Mouse (Mus musculus): ENCODE results near the gene Palld.

The Palld gene

GRCm38 (mm10) chr8:61623485-61624417 lies 278.7 kb downstream of the Palld start:
- no peak for DNase-seq

DNA sequence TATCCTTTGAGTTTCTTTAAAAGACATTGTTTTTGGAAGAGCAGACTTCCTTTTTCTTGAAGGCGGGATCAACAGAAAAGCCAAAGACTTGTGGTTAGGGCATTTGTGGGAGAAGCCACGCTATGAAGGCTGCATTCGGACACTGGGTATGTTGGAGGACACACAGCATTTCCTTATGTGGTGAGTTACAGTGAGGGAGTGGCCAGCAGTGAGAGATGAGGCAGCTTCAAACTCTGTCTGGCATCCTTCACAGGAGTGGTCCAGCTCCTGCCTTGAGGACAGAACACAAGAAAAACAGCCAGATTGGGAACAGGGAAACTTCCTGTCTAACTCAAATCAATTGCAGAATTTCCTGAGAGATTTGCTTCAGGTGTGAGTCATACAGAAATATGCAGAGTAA lies 281.2 kb downstream of the Palld start:
- DNase-seq = no peak

- no peak for DNase-seq
These were observed 284.8 kb downstream of the Palld start for GRCm38 (mm10) chr8:61617651-61618050.

GRCm38 (mm10) chr8:61617049-61617448 lies 285.4 kb downstream of the Palld start:
- DNase-seq = no peak

DNA sequence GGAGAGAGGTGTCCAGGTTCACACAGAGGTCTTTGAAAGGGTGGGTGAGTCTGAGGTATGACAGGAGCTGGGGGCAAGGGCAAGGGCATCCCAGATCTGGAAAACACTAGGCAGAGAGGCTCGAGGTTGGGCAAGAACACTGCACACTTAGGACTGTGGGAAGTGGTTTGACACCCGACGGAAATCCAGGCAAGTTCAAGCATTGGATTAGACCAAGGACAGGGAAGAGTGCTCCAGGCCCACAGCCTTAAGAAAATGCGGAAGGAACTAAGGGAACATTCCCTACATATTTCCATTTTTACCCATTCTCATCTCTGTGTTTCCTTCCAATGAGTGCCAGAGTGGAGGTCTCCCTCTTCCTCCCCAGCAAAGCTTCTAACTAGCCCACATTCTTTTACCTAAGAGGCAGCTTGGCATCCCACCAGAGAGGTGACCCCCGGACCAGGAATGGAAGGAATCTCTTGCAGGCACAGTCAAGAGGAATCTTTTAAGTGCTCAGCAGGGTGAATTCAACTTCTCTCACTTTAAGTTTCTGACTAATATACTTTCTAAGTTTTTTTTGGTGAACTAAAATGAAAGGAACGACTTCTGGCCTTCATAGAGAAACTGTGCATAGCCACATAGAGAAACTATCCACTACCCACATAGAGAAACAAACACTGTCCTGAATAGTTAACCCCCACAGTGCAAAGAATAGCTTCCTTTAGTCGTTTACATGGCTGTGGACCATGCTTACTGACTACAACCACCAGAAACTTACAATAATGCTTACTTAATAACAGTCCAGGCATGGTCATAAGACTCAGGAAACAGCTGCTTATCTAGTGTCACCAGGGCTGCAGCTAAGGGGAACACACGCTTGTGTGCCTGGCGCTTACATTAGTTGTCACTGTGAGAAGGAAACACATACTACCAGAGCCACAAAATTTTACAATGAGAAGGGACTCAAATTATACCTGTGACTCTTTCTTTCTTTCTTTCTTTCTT lies 286.5 kb downstream of the Palld start:
- no peak for DNase-seq

DNA sequence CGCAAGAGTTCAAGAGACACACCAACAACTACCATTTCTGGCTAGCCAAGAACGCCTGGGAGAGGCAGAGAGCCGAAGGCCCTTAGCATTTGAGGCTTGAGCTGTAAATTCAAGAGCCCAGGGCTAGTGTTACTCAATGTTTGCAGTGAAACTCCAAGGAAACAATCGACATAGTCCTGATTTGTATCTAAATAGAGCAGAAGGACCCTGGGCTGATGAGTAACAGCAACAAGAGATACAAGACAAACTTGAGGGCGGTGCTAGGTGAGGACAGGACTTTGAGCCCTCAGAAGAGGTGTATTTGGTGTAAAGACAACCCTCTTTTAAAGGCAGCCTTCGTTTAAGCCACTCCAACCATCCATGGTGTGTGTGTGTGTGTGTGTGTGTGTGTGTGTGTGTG lies 290.7 kb downstream of the Palld start:
- no peak for DNase-seq

DNA sequence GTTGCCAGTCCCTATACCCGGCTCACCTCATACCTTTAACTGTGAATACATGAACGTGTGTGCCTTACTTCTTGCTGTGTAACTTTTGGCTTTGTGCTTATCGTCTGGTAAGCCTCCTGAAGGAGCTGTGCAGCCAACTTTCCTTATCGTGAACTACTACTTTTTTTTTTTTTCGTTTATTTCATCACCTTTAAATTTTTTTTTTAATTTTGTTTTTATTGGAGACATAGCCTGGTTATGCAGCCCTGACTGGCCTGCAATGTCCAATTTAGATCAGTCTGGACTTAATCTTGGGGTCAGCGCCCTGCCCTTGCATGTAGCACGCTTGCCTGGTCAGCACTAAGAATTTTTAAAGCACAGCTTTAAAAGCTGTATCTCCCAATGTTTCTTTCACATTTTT lies 291.4 kb downstream of the Palld start:
- no peak for DNase-seq

- no peak for DNase-seq
These were observed 291.9 kb downstream of the Palld start for GRCm38 (mm10) chr8:61610546-61610945.

DNA sequence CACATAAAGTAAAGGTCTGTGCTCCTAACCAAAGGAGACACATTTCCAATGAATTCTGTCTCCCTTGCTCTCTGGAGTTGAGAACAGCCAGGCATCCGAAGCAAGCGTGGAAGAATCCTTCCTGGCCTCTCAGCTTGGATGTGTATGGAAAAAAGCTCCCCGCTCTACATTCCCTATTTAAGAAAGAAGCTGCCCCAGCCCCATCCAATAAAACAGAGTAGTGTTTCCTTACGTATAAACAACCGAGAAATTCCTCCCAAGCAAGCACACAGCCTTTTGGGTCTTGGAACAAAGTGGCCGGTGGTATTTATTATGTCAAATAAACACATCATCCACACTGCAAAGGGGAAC lies 295.1 kb downstream of the Palld start:
- no peak for DNase-seq

- peak; percentile 49 for DNase-seq
These were observed 295.6 kb downstream of the Palld start for GRCm38 (mm10) chr8:61606795-61607462.

- no peak for DNase-seq
These were observed 297.6 kb downstream of the Palld start for GRCm38 (mm10) chr8:61604871-61605270.

- DNase-seq = no peak
These were observed 305.6 kb downstream of the Palld start for GRCm38 (mm10) chr8:61596889-61597288.

DNA sequence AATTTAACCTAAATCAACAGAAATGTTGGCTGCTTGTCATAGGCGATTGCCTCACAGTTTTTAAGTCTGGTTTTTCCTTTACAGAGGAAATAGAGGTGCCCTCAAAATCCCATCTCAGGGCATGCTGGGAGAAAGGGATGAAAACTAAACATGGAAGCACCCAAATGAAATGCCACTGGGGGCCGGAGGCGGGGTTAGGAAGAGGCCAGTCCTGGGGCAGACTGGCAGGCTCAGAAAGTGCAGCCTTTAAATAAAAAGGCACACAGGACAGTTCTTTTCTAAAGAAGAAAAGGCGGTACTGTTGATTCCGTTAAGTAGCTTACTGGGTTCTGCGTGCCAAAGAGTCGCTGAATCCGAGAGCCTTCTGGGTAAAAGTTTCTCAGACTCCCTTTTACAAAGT lies 311.0 kb downstream of the Palld start:
- no peak for DNase-seq

DNA sequence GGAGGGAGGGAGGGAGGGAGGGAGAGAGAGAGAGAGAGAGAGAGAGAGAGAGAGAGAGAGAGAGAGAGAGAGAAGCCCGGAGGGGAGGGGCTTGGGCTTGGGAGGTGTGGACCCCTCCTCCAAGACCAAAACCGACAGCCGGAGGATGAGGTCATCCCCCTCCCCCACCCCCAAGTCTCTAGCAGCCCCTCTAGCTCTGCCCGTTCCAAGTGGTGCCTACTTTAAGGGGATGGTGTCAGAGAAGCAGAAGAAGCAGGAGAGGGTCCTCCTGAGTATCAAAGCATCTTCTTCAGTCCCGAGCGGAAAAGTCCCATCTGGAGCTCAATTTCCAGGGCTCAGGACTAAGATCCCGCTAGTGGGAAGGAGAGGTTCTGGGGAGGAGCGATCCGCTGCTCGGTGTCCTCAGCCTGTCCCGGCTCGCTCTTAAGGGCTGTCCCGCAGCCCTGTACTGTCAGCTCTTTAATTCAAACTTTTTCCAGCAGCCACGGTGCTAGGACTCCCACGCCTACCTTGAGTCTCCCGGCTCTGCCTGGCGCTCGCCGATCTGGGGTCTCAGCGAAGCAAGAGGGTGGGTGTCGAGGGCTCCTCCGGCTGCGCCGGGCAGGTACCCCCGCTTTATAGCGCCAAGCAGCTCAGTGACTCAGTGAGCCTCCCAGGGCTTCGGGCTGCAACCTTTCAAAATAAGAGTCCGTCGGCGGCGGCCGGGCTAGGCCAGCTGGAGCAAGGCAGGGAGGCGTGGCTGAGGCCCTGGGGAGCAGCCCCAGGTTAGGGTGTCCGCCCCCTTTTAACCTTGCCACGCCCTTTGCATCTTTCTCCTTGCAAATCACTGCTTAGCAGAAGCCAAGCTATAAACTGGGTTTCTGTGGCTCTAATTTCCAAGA lies 311.7 kb downstream of the Palld start:
- peak; percentile 83 for DNase-seq

DNA sequence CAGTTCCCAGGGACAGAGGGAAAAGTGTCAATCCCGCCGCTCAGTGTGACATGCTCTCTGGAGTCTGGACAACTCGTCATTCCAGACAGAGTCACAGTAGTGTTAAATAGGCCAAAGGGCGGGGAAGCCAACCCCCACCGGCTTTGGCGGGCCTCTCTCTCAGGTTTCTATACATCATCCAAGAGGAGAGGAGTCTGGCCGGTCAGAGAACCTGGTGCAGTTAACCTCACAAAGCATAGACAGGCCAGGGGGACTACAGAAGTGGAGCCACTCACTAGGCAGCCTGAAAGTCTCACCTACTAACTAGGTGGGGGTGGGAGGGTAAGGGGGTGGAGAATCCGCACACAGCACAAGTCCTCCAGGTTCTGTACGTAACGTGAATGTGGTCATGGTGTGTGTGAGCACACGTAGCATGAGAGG lies 312.5 kb downstream of the Palld start:
- DNase-seq = no peak

DNA sequence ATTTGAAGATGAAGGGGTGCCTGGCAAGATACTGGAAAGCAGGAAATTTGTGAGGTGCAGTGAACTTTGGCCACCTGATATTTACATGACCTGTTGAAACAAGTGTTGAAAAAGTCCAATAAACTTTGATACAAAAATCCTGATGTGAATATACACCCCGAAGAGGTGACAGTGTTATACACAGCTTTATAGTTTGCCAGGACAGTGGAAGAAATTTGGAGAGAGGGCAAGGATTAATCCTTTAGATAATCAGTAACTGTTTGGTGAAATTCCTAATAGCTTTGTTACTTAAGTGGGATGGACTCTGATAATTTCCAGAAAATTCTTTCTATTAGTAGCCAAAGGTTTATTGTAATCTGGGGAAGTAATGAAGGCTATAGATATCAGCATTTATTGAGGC lies 314.2 kb downstream of the Palld start:
- DNase-seq = no peak

DNA sequence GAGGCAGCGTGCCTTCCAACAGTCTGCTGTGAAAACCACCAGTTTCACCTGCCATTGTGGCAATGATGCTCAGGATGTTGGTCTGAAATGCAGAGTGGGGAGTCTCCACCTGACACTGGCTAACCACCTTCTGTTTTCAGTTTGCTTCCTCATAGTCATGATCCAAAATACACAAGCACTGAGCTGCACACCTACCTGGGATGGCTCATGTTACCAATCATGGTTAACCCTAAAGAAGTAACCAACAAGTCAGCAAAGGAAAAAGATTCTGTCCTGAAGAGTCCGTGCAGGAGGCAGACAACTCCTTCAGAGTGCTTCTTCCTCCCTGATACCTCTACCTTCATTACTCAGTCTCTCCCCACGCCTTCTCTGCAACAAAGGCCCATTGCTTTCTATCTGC lies 314.8 kb downstream of the Palld start:
- no peak for DNase-seq

- DNase-seq = no peak
These were observed 316.0 kb downstream of the Palld start for GRCm38 (mm10) chr8:61586529-61586928.

DNA sequence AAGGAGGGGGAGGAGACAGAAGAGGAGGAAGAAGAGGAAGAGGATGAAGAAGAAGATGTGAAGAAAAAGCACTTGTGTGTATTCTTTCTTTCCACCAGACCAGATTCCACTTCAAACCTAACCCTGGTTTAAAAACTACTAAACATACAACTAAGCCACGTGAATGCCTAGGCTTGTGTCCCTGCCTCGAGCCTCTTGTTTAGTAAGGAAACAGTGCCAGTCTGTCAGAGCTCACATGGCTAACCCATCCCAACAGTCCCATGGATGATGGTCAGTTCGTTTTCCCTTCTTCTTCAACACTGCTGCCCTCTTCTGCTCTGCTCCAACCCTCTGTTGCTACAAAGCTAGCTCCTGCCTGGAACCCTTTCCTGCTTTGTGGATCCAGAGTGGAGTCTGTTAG lies 316.7 kb downstream of the Palld start:
- no peak for DNase-seq

DNA sequence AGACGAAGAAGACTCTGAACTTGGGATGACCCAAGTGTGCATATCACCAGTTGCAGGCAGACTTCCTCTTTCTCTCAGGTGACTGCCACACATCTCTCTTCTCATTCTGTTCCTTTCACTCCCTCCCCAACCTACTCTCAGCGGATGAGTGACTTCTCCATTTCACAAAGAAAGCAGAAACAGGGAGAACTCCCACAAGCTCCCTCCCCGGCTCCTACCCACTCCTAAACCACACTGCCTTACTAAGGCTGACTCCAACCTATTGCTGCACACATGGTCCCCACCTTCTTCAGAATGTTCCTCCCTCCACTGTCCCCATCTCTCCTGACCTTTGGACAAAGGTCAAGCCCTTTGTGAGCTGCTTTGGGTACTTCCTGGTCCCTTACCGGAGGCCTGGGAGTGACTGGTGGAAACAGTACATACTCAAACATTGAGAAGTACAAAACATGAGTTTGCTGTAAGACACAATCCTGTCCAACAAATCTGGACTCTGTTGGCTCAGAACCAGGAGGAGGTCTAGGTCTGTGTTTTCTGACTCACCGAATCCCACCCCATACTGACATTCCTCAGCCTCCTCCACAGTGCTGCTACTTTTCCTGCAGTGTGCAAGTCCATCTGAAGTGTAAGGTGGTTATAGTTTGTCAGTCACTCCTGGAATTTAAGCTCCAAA lies 317.6 kb downstream of the Palld start:
- DNase-seq = no peak

- DNase-seq = no peak
These were observed 319.9 kb downstream of the Palld start for GRCm38 (mm10) chr8:61582547-61582946.

GRCm38 (mm10) chr8:61581259-61581658 lies 321.2 kb downstream of the Palld start:
- no peak for DNase-seq
